Mouse (Mus musculus) adrenal gland, adult 10 weeks (tissue): ENCODE data around the gene Ccdc82. TPM values are rescaled to one million over a fixed set of nuclear protein-coding genes. Genes with fewer than 3 reads are reported as not detected.

ENCODE experiments used
- polyA plus RNA-seq: library from polyadenylated mRNA; stranded (reverse); fragments of 350-450 nt; fragmentation: Illumina TruSeq; extraction: RNeasy Lipid Tissue Mini Kit (QIAGEN cat#74804); gene quantifications from one replicate; pipeline ENCODE4 v1.2.3, GENCODE M21; 2014; ENCODE audit warnings: low read depth, low replicate concordance

Ccdc82 gene
- 49.9 TPM for polyA plus RNA-seq

GRCm38 (mm10) chr9:13246815-13247638 lies at the start of gene Ccdc82:
Ccdc82 (plus strand) TSS chr9:13246955.

GRCm38 (mm10) chr9:13245481-13245880 lies 1.3 kb upstream of the Ccdc82 start, which contains the start of gene Jrkl:
Jrkl (minus strand) TSS chr9:13245829.

GRCm38 (mm10) chr9:13297668-13298512 lies 51.1 kb downstream of the Ccdc82 start, which contains the start of gene Maml2:
Maml2 (plus strand) TSS chr9:13297957.

Other genes starting within 250 kb of the Ccdc82 start
- gene Jrkl, start 1.1 kb upstream of the Ccdc82 start, polyA plus RNA-seq, result 29.7 TPM
- gene Maml2, start 51.0 kb downstream of the Ccdc82 start, polyA plus RNA-seq, result 8.2 TPM
- not detected for gene Gm17571, start 199.8 kb downstream of the Ccdc82 start, polyA plus RNA-seq